In the genomic region with DNA sequence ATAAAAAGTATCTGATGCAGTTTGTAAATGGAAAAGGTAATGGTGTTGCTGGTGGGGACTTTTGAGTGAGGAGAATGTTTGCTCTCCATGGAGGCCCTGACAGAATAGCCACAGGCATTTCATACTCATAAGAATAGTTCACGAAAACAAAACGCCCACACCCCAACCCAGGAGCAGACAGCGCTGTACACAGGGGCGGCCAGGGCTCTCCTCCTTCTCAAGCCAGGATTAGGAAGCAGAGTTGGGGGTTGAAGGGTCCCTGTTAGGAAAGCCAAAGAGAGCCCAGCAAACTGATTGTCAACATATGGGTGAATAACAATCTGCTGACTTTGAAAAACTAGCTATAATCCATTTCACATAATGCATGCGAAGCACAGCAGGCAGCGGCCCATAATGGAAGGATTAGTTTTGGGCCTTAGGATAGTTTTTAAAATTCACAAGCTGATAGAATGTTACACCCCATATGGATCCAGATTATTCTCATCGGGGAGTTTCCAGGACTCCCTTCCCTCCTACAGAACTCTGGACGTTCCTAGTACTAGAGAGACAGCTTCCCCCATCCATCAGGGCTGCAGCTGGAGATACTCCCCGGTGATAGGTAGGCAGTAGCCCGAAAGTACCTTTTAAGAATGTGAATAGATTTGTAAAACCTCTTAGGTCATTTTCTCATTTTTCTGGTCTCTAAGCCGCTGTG, we compare ENCODE assay signal across 8 mouse cellular contexts. TPM values are rescaled to one million over a fixed set of nuclear protein-coding genes. Genes with fewer than 3 reads are reported as not detected.
DNase-seq lines count a peak whose midpoint lies in the region; ATAC-seq and TF ChIP-seq lines count a peak whose summit lies in the region.

No protein-coding gene starts in this region.

- peak overlapping the region; percentile 36 for H3K4me3 ChIP-seq in heart, embryonic 11.5 days (ENCODE audit: low read depth, low read length)
- H3K4me3 ChIP-seq in G1E (ENCODE audit: low read depth, low read length): peak overlapping the region; percentile 44; the same call in 1 of the 2 replicates
- H3K4me3 ChIP-seq in forebrain, embryonic 15.5 days: peak overlapping the region; percentile 28
- H3K4me3 ChIP-seq in liver, embryonic 15.5 days (replicated peaks): peak overlapping the region; percentile 17

- H3K4me1 ChIP-seq in heart, embryonic 11.5 days (ENCODE audit: control insufficient read depth, insufficient read depth, low read length): 0 out of 2 replicates have a peak, but pooled peaks cover 3% of the 10 kb centered on the region
- H3K4me1 ChIP-seq in G1E (ENCODE audit: insufficient read depth, low read depth, low read length): peaks cover 60% of the 10 kb centered on the region
- H3K4me1 ChIP-seq in forebrain, embryonic 15.5 days: peaks cover 14% of the 10 kb centered on the region
- H3K4me1 ChIP-seq in liver, embryonic 15.5 days (replicated peaks): peaks cover 63% of the 10 kb centered on the region

- H3K27me3 ChIP-seq in heart, embryonic 11.5 days (ENCODE audit: control insufficient read depth, insufficient read depth, low read length): 0 out of 2 replicates have a peak, but pooled peaks cover 3% of the 10 kb centered on the region
- no peaks in the 10 kb centered on the region for H3K27me3 ChIP-seq in G1E (ENCODE audit: insufficient read depth, low read length)
- no peaks in the 10 kb centered on the region for H3K27me3 ChIP-seq in forebrain, embryonic 15.5 days
- peaks cover 6% of the 10 kb centered on the region; the same call in 1 of the 2 replicates for H3K27me3 ChIP-seq in liver, embryonic 15.5 days

- H3K9me3 ChIP-seq in heart, embryonic 11.5 days (replicated peaks; ENCODE audit: control insufficient read depth, low read length): no peaks in the 10 kb centered on the region
- H3K9me3 ChIP-seq in G1E (replicated peaks): 0 out of 2 replicates have a peak, but pooled peaks cover 3% of the 10 kb centered on the region
- H3K9me3 ChIP-seq in forebrain, embryonic 15.5 days: no peaks in the 10 kb centered on the region
- H3K9me3 ChIP-seq in liver, embryonic 15.5 days (replicated peaks): no peaks in the 10 kb centered on the region

- DNase-seq in heart, adult 18-20 months: no peak
- no peak for DNase-seq in G1E (ENCODE audit: low spot score)
- no peak for DNase-seq in urinary bladder, postnatal 25 days (ENCODE audit: low spot score)
- no peak for DNase-seq in spleen, postnatal 14 days (ENCODE audit: low spot score in 2 of 2)

- peak; percentile 68; the same call in 1 of the 2 replicates for ATAC-seq in heart, embryonic 11.5 days (replicated peaks; ENCODE audit: insufficient number of reproducible peaks, low FRiP score, low TSS enrichment)
- no peak for ATAC-seq in G1E (ENCODE audit: extremely low read depth, insufficient number of reproducible peaks, low FRiP score, poor library complexity, severe bottlenecking)
- ATAC-seq in forebrain, embryonic 15.5 days (replicated peaks): peak; percentile 65
- no peak for ATAC-seq in liver, embryonic 15.5 days (ENCODE audit: insufficient read depth)
- no peak for ATAC-seq in activated CD4-positive, CD25-positive, alpha-beta regulatory T cell, adult 4 months

- 43% methylated on average over 11 of the region's 11 CpGs for WGBS in heart, embryonic 11.5 days (ENCODE audit: insufficient replicate concordance)
- WGBS in forebrain, embryonic 15.5 days: 11% methylated on average over 11 of the region's 11 CpGs
- 61% methylated on average over 11 of the region's 11 CpGs for WGBS in liver, embryonic 15.5 days (ENCODE audit: insufficient replicate concordance)

- no peaks in the 10 kb centered on the region for H3K36me3 ChIP-seq in heart, embryonic 11.5 days (ENCODE audit: control insufficient read depth, insufficient read depth, low read length)
- peaks cover 6% of the 10 kb centered on the region for H3K36me3 ChIP-seq in G1E (replicated peaks)
- H3K36me3 ChIP-seq in forebrain, embryonic 15.5 days: no peaks in the 10 kb centered on the region
- H3K36me3 ChIP-seq in liver, embryonic 15.5 days (replicated peaks): no peaks in the 10 kb centered on the region

- H3K9ac ChIP-seq in heart, embryonic 11.5 days (ENCODE audit: low read depth, low read length): peak overlapping the region; percentile 65
- peak overlapping the region; percentile 41 for H3K9ac ChIP-seq in forebrain, embryonic 15.5 days (replicated peaks)
- H3K9ac ChIP-seq in liver, embryonic 15.5 days: 0 out of 2 replicates have a peak overlapping the region, but pooled peaks have one; percentile 5

- H3K4me2 ChIP-seq in heart, embryonic 11.5 days: peak overlapping the region; percentile 66
- H3K4me2 ChIP-seq in forebrain, embryonic 15.5 days (replicated peaks): peak overlapping the region; percentile 54
- peak overlapping the region; percentile 53 for H3K4me2 ChIP-seq in liver, embryonic 15.5 days

- no peak for TF ChIP-seq CTCF in G1E (IDR thresholded peaks at IDR 0.05; ENCODE audit: low read depth, low read length)

- peak overlapping the region; percentile 37; the same call in 1 of the 2 replicates for H3K27ac ChIP-seq in heart, embryonic 11.5 days (ENCODE audit: low read depth, low read length)
- H3K27ac ChIP-seq in forebrain, embryonic 15.5 days (replicated peaks): peak overlapping the region; percentile 1; the same call in 1 of the 2 replicates
- H3K27ac ChIP-seq in liver, embryonic 15.5 days (replicated peaks): peak overlapping the region; percentile 51

RNA-seq across cellular contexts. Expression of a gene that starts 50.6 kb away (rescaled TPM):
- polyA plus RNA-seq in heart, embryonic 11.5 days (2014; fragmentation: Nextera tagmentation; extraction: Ambion mirVana): 18.6 and 20.6 TPM in 2 replicates
- total RNA-seq in heart, adult 18-20 months (2021): 10 to 100 TPM; 31.0 to 32.4 TPM
- total RNA-seq in G1E (2014; fragmentation: Nextera tagmentation): 167 and 186 TPM in 2 replicates
- total RNA-seq in G1E (2017): 36.8 and 40.2 TPM in 2 replicates
- 31.7 and 34.2 TPM in 2 replicates for polyA plus RNA-seq in G1E (2012)
- polyA plus RNA-seq in forebrain, embryonic 15.5 days (2015; fragmentation: Nextera tagmentation; extraction: Ambion mirVana): 48.9 and 54.8 TPM in 2 replicates
- 23.1 and 30.6 TPM in 2 replicates for polyA plus RNA-seq in liver, embryonic 15.5 days (2015; fragmentation: Nextera tagmentation; extraction: Ambion mirVana)
- polyA plus RNA-seq in activated CD4-positive, CD25-positive, alpha-beta regulatory T cell, adult 4 months (2017; shearing (Covaris generic)): 10 to 100 TPM; 13.6 to 15.7 TPM

Comparison
In these comparisons a context has a peak if more than half of its experiments do, and no peak if none do; other contexts are left out.
1. ATAC-seq: peak in heart, embryonic 11.5 days (single experiment) and forebrain, embryonic 15.5 days (single experiment); none in G1E (single experiment), liver, embryonic 15.5 days (single experiment) and activated CD4-positive, CD25-positive, alpha-beta regulatory T cell, adult 4 months (single experiment).
2. H3K27ac ChIP-seq: peak in every context shown above with its lines; median percentile 51 in liver, embryonic 15.5 days; 37 in heart, embryonic 11.5 days; 1 in forebrain, embryonic 15.5 days.
3. H3K9ac ChIP-seq: peak in every context shown above with its lines; median percentile 65 in heart, embryonic 11.5 days; 41 in forebrain, embryonic 15.5 days; 5 in liver, embryonic 15.5 days.
4. Peak in every context shown above with its lines, with median percentiles within 50 percentile points of each other: H3K4me2 ChIP-seq and H3K4me3 ChIP-seq.